Mouse (Mus musculus): ENCODE measurements around the gene Rasl10a.

DNA sequence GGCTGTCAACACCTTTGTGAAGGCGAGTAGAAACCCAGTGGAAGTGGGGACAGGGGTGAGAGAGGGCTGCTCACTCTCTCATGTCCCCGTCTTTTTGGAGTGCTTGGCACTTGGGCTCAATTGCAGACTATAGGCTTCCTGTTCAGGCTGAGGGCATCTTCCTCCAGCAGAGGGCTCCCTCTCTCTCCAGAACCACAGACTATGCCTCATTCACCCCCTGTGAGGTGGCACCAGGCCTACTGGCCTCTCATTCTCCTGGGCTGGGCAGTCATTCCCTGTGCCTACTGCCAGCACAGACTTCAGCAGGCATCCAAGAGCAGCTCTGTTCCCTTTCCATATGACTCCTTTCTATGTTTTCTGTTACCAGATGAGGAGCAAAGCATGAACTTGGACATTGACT, 42.2 kb upstream of the Rasl10a start:
- TF ChIP-seq CTCF (IDR thresholded peaks at IDR 0.05; ENCODE audit: low read depth) (peak; percentile 79), EP300 (IDR thresholded peaks at IDR 0.05; ENCODE audit: low read depth) (no peak)
